Mouse (Mus musculus) B cell, adult 2 months (primary cell): Measurements from ENCODE around the gene Slc25a11.

Source experiments
- DNase-seq, 2 experiments: peaks; one replicate each; pipeline ENCODE4 v3.0.0; 2022

Slc25a11 gene

GRCm38 (mm10) chr11:70619101-70619500 lies 28.2 kb downstream of the Slc25a11 start, which contains the start of gene Chrne:
Gene Chrne (minus strand): TSS chr11:70619216.
- DNase-seq: no peak

DNA sequence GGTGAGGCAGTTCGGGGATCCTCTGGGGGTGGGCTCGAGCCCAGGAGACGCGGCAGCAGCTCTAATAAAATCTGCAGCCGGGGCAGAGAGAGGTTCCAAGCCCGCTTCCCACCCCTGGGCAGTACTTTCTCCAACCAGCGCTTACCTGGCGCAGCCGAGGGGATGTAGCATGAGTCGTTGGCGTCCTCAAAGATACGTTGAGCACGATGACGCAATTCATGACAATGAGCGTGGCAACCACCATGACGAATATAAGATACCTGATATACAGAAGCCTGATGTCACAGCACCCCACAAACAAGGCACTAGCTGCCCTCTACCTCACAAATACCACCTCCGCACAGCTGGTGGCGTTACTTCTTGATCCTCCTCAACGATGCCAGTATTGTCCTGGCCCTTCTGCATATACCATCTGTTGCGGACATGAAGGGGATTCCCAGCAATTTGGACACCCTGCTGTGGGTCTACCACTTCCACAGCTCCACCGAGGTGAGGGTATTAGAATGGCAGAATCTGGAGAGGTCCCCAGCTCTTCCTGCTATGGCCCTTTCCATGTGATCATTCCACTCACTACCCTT lies 31.7 kb downstream of the Slc25a11 start, which contains the start of gene 4930544D05Rik:
TSS of gene 4930544D05Rik (plus strand) at position 333 of the 578 bp plus-strand sequence.
- DNase-seq: peak in 1 of 2 experiments; percentile 33

DNA sequence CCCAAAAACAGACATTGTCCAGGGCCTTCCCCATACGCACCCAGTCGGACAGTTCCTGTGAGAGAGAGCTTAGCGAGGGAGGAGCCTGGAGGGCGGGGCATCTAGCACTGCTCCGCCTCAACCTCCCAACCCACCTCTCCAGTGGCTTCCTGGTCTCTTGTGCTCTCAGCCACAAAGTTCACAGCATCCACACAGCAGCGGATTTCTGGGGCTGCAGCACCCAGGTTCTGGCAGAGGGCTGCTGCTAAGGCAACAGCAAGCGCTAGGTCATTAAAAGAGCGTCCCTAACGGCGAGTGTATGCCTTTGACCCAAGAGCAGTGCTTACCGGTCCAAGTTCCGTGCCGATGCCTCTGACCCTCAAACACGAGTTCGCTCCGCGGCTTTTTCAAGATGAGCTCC lies 32.2 kb downstream of the Slc25a11 start:
- DNase-seq: peak; percentile 73 to 74

DNA sequence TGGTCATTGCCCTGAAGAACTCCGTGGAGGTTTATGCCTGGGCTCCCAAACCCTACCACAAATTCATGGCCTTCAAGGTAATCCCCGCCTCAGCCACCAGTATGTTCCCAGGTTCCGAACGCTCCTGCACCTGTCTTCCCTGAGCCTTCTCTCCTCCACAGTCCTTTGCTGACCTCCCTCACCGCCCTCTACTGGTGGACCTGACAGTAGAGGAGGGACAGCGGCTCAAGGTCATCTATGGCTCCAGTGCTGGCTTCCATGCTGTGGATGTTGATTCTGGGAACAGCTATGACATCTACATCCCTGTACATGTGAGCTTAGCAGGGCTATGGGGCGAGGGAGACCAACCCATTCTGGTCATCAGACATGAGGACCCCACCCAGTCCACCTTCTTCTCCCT lies 34.8 kb downstream of the Slc25a11 start:
- DNase-seq: no peak

GRCm38 (mm10) chr11:70610752-70611151 lies 36.5 kb downstream of the Slc25a11 start:
- DNase-seq: no peak

- peak; percentile 55 to 58 for DNase-seq
Observed at GRCm38 (mm10) chr11:70608381-70609066, 38.8 kb downstream of the Slc25a11 start.

DNA sequence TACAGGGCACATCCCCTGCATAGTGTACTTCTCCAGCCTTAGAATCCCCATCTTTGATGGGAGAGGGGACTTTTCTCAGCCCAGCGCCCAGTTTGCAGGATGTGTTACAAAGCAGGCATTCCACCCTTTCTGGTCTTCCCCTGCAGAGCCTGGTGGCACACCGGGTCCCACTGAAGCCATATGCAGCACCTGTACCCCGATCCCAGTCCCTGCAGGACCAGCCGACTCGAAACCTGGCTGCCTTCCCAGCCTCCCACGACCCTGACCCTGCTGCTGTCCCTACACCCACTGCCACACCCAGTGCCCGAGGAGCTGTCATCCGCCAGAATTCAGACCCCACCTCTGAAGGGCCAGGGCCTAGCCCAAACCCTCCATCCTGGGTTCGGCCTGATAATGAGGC lies 39.7 kb downstream of the Slc25a11 start:
- DNase-seq: no peak

- DNase-seq: no peak
Observed at GRCm38 (mm10) chr11:70606717-70607116, 40.6 kb downstream of the Slc25a11 start.

GRCm38 (mm10) chr11:70605024-70605566 lies 42.2 kb downstream of the Slc25a11 start:
- peak; percentile 84 for DNase-seq

DNA sequence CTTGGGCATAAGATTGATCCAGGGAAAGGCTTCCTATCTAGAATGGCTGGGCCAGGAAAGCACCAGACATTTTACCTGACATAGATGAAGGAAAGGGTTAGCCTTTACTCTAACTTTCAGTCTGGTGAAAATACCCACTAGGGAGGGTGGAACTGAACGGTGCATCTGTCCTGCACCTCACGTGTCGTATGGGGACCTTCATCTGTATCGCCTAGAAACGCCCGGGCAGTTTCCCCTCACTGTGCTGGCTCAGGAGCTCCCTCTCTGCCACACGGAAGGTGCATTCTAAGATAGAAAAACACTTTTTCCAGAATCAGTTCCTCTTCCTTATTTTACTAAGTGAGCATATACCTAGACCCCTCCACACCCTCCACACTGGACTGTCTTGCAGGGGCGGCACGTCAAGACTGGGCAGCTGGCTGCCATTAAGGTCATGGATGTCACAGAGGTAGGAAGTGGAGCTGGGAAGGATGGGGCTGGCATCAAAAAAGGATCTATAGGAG lies 48.8 kb downstream of the Slc25a11 start:
- no peak for DNase-seq

GRCm38 (mm10) chr11:70597301-70597700 lies 50.0 kb downstream of the Slc25a11 start:
- DNase-seq: no peak

DNA sequence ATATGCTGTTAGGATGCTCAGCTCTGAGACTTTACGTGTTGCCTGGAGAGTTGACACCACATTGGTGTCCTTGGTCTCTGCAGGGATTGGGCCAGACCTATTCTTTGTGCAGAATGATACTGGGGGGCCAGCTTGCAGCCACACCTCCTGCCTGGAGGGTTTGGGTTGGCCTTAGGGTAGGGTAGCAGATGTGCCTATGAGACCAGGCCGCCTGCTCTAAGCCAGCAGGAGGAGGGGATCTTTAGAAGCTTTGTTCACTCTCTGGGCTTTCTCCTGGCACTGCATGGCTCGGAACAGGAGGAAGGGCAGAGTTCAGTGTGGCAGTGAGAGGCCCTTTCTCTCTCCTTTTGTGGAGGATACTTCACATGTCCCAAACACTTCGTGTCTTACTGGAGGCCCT lies 51.2 kb downstream of the Slc25a11 start:
- DNase-seq: no peak

DNA sequence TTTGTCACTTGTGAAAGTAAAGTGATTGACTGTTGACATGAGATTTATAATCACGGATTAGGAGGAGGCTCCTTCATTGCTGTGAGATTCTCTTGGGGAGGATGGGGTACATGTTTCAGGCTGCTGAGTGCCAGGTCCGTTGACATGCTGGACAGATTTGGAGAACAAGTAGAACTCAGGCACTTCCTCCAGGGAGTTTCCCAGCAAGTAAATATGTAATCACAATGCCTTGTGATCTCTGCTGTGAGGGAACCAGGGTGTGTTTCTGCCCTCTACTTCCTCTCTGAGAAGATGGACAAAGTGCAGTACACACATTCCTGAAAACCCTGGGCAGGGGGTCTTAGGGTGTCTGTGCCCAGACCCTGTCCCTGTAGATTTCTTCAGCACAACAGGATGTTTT lies 51.6 kb downstream of the Slc25a11 start:
- DNase-seq: no peak

GRCm38 (mm10) chr11:70594253-70594989 lies 52.9 kb downstream of the Slc25a11 start:
- DNase-seq: no peak
